Mouse (Mus musculus): Measurements from ENCODE around the gene 4933424G06Rik.

DNA sequence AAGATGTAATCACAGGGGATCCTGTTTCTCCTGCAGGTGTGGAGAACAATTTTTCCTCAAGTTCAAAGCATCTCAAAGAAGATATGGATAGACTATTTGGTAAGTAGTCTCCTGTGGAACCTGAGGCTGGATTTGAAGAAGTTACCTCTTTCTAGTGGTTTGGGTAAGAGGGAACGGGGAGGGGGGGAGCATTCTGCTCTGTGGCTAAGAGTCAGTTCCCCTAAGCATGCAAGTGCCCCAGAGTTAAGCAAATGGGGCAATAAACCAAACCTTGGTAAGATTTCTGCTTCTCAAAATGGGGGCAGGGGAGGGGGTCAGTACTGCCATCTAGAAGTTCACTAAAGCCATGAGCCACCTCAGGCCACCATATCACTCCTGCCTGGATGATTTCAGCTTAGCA lies 8.8 kb downstream of the 4933424G06Rik start:
- TF ChIP-seq CTCF (IDR thresholded peaks at IDR 0.05; ENCODE audit: low read depth, low read length) (no peak), POLR2A (IDR thresholded peaks at IDR 0.05; ENCODE audit: insufficient read depth, low read length) (no peak), EP300 (IDR thresholded peaks at IDR 0.05; ENCODE audit: insufficient read depth, low read depth, low read length) (no peak)

All from ES-Bruce4 (cell line).